Mouse (Mus musculus) G1E (cell line): ENCODE results near the gene Zdhhc4.

Experiments used
- CTCF ChIP-seq: IDR thresholded peaks from 2 replicates; pipeline ENCODE4 v1.5.1; 2012; ENCODE audit warnings: low read depth, low read length, inconsistent platforms, mixed read lengths
- GATA1 ChIP-seq: IDR thresholded peaks from 2 replicates; pipeline ENCODE4 v1.6.1; 2012; ENCODE audit warnings: borderline replicate concordance, low read length, inconsistent platforms, mixed read lengths
- POLR2AphosphoS5 ChIP-seq: IDR thresholded peaks from 2 replicates; pipeline ENCODE4 v1.6.1; 2012; ENCODE audit warnings: low read depth, low read length, inconsistent platforms; ENCODE audit not compliant: insufficient replicate concordance
- TAL1 ChIP-seq: conservative IDR thresholded peaks from 2 replicates; pipeline ENCODE4 v1.6.1; 2012; ENCODE audit warnings: low read depth, low read length, inconsistent platforms, mixed read lengths

- TF ChIP-seq CTCF (no peak), POLR2AphosphoS5 (no peak), TAL1 (no peak), GATA1 (no peak)
Measured at GRCm38 (mm10) chr5:143367931-143368330, 38.9 kb upstream of the Zdhhc4 start.
